Mouse (Mus musculus): ENCODE data around the gene Defb43.

Gene Defb43

DNA sequence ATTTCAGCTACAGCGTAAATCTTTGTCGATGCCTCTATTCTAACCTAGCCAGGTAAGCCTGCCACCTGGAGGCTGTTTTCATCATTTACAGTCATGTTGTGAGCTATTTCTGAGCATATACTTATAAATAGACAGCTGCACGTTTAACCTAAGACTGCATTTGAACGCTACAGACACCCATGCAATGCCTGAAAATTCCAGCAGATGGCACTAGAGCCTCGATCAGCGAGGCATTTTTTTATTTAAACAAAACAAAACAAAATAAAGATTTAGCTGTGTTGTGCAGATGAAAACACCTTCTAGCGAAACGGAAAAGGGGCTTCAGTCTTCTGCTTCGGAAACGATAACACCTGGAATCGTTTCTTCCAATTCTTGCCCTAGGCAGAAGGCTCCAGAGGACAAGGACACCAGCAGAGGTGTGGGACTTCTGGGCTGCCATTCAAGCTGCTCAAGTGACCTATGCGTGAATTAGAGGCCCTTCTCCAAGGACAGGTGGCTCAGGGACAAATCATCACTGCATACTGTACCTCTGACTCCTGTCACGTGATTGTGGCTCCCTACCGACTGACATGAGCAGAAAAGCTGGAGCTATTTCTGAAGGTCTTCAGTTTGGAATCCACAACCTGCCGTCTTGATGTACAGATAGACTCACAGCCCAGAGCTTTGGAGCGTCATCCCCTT lies 55.2 kb downstream of the Defb43 start:
- DNase-seq (ENCODE audit: low spot score in 2 of 2) = peak in 1 of 2 experiments; percentile 70
